Mouse (Mus musculus): ENCODE measurements around the gene Gm42669. TPM values are rescaled to one million over a fixed set of nuclear protein-coding genes. Genes with fewer than 3 reads are reported as not detected.

The Gm42669 gene
- polyA plus RNA-seq (2012; rRNA removed): 0.08 and 0.19 TPM in 2 replicates

DNA sequence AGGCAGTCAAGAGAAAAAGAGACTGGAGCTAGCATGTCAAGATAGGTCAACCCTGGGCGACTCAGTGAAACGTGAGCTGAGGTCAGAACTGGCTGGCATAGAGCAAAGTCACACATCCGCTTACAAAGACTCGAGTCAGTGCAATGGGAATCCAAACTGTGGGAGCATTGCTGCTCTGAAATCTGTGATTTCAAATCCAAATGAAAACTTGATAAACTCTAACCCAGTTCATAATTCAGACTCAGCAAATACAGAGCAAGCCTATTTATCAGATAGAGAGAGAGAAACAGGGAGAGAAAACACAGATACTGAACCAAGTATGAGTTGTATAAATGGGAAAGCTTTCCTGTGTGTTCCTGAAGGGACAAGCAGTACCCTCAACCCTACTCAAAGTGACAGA is at the start of gene Gm42669:
Gene Gm42669 (plus strand): TSS at position 301 of the 400 bp plus-strand sequence.
- TF ChIP-seq CTCF (IDR thresholded peaks at IDR 0.05; ENCODE audit: borderline replicate concordance, control insufficient read depth, extremely low read depth, insufficient read depth, low read length, poor library complexity) (no peak), POLR2A (IDR thresholded peaks at IDR 0.05; ENCODE audit: control insufficient read depth, extremely low read depth, insufficient read depth, low read length, poor library complexity) (no peak)
- no peak for DNase-seq
- WGBS: 95% methylated on average over 4 of the region's 4 CpGs
- no peaks in the 10 kb centered on the region for H3K27me3 ChIP-seq (ENCODE audit: control insufficient read depth, insufficient read depth, low read length)
- H3K4me1 ChIP-seq (replicated peaks; ENCODE audit: control insufficient read depth, insufficient read depth, low read length): peaks cover 6% of the 10 kb centered on the region
- H3K36me3 ChIP-seq (ENCODE audit: control insufficient read depth, insufficient read depth, low read length): peaks cover 29% of the 10 kb centered on the region
- no peak within 1 kb of the TSS for H3K27ac ChIP-seq (ENCODE audit: control insufficient read depth, insufficient read depth, low read length)
- no peak within 1 kb of the TSS for H3K4me3 ChIP-seq (ENCODE audit: control insufficient read depth, insufficient read depth, low read length)

DNA sequence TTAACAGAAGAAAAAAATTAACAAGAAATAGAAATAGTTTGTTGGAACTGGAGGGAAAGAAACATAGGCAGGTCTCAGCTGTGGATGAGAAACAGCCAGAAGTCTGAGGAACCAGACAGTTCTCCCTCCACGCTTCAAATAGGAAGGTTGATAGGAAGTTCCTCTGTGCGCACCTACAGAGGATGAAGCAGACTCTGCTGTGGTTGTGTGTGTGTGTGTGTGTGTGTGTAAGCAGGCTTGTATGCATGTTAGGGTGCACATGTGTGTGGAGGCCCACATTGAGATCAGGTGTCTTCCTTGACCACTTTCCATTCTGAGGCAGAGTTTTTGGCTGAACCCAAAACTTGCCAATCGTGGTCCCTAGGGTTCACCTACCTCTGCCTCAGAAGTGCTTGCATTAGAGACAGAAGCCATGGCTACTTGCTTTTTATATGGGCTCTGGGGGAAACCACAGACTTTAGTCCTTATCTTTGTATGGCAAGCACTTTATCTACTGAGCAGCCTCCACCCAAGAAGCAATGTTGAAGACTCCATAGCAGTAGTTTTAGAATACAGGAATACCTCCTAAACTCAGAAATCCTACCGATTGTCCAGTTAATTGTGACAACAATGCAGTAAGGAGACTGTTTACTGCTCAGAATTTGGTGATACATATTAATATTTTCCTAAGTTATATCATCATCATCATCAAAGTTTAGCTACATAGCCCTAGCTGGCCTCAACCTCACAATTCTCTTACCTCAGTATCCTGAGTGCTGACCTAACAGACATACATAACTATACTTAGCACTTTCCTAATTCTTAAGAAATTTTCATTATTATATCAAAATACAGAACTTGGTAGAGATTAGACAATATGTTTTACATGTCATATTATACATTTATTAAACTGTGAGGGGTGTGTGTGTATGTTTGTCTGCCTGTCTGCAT is 45.0 kb upstream of the Gm42669 start:
- no peak overlapping the region for H3K27ac ChIP-seq (ENCODE audit: control insufficient read depth, insufficient read depth, low read length)
- WGBS: 87% methylated on average over 4 of the region's 4 CpGs
- no peak for TF ChIP-seq POLR2A (IDR thresholded peaks at IDR 0.05; ENCODE audit: control insufficient read depth, extremely low read depth, insufficient read depth, low read length, poor library complexity)
- TF ChIP-seq CTCF (IDR thresholded peaks at IDR 0.05; ENCODE audit: borderline replicate concordance, control insufficient read depth, extremely low read depth, insufficient read depth, low read length, poor library complexity): no peak
- no peaks in the 10 kb centered on the region for H3K4me1 ChIP-seq (replicated peaks; ENCODE audit: control insufficient read depth, insufficient read depth, low read length)
- no peak overlapping the region for H3K4me3 ChIP-seq (ENCODE audit: control insufficient read depth, insufficient read depth, low read length)
- H3K36me3 ChIP-seq (ENCODE audit: control insufficient read depth, insufficient read depth, low read length): no peaks in the 10 kb centered on the region
- H3K27me3 ChIP-seq (ENCODE audit: control insufficient read depth, insufficient read depth, low read length): no peaks in the 10 kb centered on the region
- DNase-seq: no peak

DNA sequence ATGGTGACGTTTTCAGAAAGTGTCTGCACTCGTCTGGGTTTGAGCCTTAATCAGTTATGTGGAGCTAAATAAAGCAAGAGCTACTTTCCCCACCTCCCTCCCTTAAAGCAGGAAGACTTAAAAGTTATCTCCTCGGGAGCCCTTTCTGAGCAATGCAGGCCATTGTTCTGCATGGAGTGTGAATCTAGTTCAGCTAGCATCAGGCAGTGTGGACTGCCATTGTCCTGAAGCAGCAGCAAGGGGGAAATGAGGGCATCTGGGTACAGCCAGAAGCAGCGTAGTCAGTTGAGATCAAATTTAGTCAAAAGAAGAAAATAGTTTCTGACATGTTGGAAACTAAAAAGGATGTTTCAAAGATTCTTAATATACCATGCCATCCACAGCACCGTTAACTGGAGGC is 40.9 kb upstream of the Gm42669 start:
- Histone ChIP-seq H3K27me3 (ENCODE audit: control insufficient read depth, insufficient read depth, low read length) (no peaks in the 10 kb centered on the region), H3K27ac (ENCODE audit: control insufficient read depth, insufficient read depth, low read length) (no peak overlapping the region), H3K4me3 (ENCODE audit: control insufficient read depth, insufficient read depth, low read length) (no peak overlapping the region), H3K4me1 (replicated peaks; ENCODE audit: control insufficient read depth, insufficient read depth, low read length) (no peaks in the 10 kb centered on the region), H3K36me3 (ENCODE audit: control insufficient read depth, insufficient read depth, low read length) (no peaks in the 10 kb centered on the region)
- DNase-seq: no peak
- TF ChIP-seq CTCF (IDR thresholded peaks at IDR 0.05; ENCODE audit: borderline replicate concordance, control insufficient read depth, extremely low read depth, insufficient read depth, low read length, poor library complexity) (no peak), POLR2A (IDR thresholded peaks at IDR 0.05; ENCODE audit: control insufficient read depth, extremely low read depth, insufficient read depth, low read length, poor library complexity) (no peak)
- 89% methylated on average over 5 of the region's 5 CpGs for WGBS

DNA sequence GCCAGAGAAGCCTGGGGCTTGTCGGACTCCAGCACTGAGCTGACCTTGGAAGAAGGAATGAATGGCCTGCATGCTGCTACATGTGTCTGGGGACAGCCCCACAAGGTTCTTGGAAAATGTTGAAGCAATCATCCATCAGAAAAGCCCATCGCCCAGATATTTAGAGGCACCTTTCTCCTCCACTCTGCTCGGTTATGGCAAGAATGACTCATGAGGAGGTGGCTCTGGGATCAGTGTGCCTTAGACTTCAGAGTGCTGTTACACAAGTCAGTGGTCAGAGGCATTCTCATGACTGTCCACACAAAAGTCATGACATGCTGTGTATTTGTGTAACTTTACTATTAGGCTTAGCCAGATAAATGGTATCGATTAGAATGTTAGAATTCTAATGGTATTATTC is 40.3 kb upstream of the Gm42669 start:
- Histone ChIP-seq H3K4me3 (ENCODE audit: control insufficient read depth, insufficient read depth, low read length) (no peak overlapping the region), H3K27ac (ENCODE audit: control insufficient read depth, insufficient read depth, low read length) (no peak overlapping the region), H3K36me3 (ENCODE audit: control insufficient read depth, insufficient read depth, low read length) (no peaks in the 10 kb centered on the region), H3K27me3 (ENCODE audit: control insufficient read depth, insufficient read depth, low read length) (no peaks in the 10 kb centered on the region), H3K4me1 (replicated peaks; ENCODE audit: control insufficient read depth, insufficient read depth, low read length) (no peaks in the 10 kb centered on the region)
- DNase-seq: no peak
- WGBS: 97% methylated on average over 4 of the region's 4 CpGs
- TF ChIP-seq POLR2A (IDR thresholded peaks at IDR 0.05; ENCODE audit: control insufficient read depth, extremely low read depth, insufficient read depth, low read length, poor library complexity) (no peak), CTCF (IDR thresholded peaks at IDR 0.05; ENCODE audit: borderline replicate concordance, control insufficient read depth, extremely low read depth, insufficient read depth, low read length, poor library complexity) (no peak)

DNA sequence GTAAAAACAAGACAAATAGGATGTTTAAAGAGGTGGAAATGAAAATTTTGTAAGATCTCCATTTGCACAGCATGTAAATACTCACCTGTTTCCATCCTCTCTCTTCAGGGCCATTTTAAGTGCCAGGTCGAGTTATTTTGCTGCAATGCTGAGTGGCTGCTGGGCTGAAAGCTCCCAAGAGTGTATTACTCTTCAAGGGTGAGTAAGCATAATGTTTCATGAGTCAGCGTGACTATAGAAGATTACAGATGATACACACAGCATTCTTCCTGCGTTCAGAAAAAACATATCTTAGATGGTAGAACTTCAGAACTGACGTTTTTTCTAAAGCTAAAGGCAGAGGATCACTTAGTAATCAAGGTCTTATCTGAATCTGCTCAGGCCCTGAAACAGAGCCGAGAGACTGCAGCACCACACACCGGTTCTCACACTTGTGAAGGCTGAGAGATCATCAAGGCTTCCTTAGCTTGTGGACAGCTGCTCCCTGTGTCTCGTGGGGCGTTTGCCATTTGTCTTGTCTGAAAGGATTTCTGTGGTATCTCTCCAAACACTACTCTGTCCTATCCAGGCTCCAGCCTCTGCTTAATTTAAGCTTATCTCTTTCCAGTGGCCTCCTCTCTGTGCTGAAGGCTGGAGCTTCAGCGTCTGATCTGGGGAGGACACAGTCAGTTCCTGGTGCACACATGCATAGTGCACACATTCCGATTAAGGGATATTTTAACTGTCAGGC is 36.7 kb upstream of the Gm42669 start:
- no peaks in the 10 kb centered on the region for H3K4me1 ChIP-seq (replicated peaks; ENCODE audit: control insufficient read depth, insufficient read depth, low read length)
- H3K27ac ChIP-seq (ENCODE audit: control insufficient read depth, insufficient read depth, low read length): no peak overlapping the region
- no peak overlapping the region for H3K4me3 ChIP-seq (ENCODE audit: control insufficient read depth, insufficient read depth, low read length)
- WGBS: 92% methylated on average over 10 of the region's 10 CpGs
- no peak for DNase-seq
- H3K27me3 ChIP-seq (ENCODE audit: control insufficient read depth, insufficient read depth, low read length): no peaks in the 10 kb centered on the region
- TF ChIP-seq CTCF (IDR thresholded peaks at IDR 0.05; ENCODE audit: borderline replicate concordance, control insufficient read depth, extremely low read depth, insufficient read depth, low read length, poor library complexity) (no peak), POLR2A (IDR thresholded peaks at IDR 0.05; ENCODE audit: control insufficient read depth, extremely low read depth, insufficient read depth, low read length, poor library complexity) (no peak)
- no peaks in the 10 kb centered on the region for H3K36me3 ChIP-seq (ENCODE audit: control insufficient read depth, insufficient read depth, low read length)

DNA sequence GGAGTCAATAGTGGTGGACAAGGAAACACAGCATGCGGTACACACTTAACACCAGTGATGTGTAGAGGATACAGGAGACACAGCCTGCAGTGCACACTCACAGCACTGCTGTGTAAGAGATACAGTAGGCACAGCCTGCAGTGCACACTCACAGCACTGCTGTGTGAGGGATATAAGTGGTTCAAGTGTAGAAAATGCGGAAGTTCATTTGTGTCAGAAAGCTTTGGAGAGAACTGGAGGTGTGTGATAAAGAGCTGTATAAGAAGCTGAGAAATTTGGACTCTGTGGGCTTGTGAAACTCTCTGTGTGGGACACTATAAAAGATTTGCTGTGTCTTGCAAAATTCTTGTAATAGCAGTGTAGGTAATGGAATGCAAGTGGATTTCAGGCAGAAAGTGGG is 27.2 kb upstream of the Gm42669 start:
- TF ChIP-seq CTCF (IDR thresholded peaks at IDR 0.05; ENCODE audit: borderline replicate concordance, control insufficient read depth, extremely low read depth, insufficient read depth, low read length, poor library complexity) (no peak), POLR2A (IDR thresholded peaks at IDR 0.05; ENCODE audit: control insufficient read depth, extremely low read depth, insufficient read depth, low read length, poor library complexity) (no peak)
- H3K4me3 ChIP-seq (ENCODE audit: control insufficient read depth, insufficient read depth, low read length): no peak overlapping the region
- 73% methylated on average over 2 of the region's 2 CpGs for WGBS

More for the DNA sequence above, 27.2 kb upstream of the Gm42669 start:
- H3K27me3 ChIP-seq (ENCODE audit: control insufficient read depth, insufficient read depth, low read length): no peaks in the 10 kb centered on the region
- H3K36me3 ChIP-seq (ENCODE audit: control insufficient read depth, insufficient read depth, low read length): no peaks in the 10 kb centered on the region
- DNase-seq: no peak
- no peak overlapping the region for H3K27ac ChIP-seq (ENCODE audit: control insufficient read depth, insufficient read depth, low read length)
- no peaks in the 10 kb centered on the region for H3K4me1 ChIP-seq (replicated peaks; ENCODE audit: control insufficient read depth, insufficient read depth, low read length)
